In the genomic region with DNA sequence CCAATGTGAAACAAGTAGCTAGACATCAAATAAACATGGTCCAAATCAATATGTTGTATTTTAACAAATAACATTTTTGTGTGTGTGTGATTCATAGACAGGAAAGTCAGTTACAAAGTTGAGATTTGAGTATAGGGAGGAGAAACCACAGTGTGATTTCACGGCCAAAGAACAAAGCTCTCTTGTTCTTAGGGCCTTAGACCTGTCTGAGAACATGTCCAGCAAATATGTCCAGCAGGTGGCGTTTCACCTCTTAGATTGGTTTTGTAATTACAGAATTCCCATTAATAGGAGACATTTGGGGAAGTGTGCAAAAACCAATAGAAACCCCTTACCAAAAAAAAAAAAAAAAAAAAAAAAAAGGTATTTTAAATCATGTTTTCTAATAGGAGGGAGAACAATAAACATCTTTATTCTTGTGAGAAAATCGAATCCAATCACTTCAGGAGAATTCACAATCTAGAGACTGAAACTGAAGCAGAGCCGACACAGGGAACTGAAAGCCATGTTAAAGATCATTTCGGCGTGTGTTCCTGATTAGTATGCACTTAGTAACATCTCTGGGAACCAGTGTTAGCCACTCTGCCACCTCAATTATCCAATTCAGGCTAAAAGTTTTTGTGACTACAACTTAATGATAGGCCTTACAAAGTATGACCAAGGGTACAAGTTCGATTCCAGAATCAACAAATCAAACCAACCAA, we compare ENCODE assay signal across 9 mouse cellular contexts. TPM values are rescaled to one million over a fixed set of nuclear protein-coding genes. Genes with fewer than 3 reads are reported as not detected.
DNase-seq lines count a peak whose midpoint lies in the region; ATAC-seq and TF ChIP-seq lines count a peak whose summit lies in the region.
"Had no signal": no experiment of that assay in that cellular context is flagged by ENCODE, and none has a peak within 500 bp of the region (broad histone marks: within the 10 kb centered on the region; RNA-seq: fewer than 3 reads in every experiment).

No protein-coding gene starts in this region.

- peak; percentile 21 to 45 for DNase-seq in heart, adult 2 months
- DNase-seq in adrenal gland, adult 8-10 months, result peak; percentile 10
- peak; percentile 56 for DNase-seq in embryo, embryonic 11.5 days (ENCODE audit: low read depth, low spot score)
- peak; percentile 81 for DNase-seq in heart, postnatal 4 days
- DNase-seq in layer of hippocampus, postnatal 10 days (ENCODE audit: low spot score in 2 of 2), result peak; percentile 57 to 73
- DNase-seq in stomach, postnatal 0 days (ENCODE audit: low spot score), result peak; percentile 74

- H3K79me2 ChIP-seq in heart, adult 2 months (replicated peaks; ENCODE audit: control insufficient read depth, insufficient read depth, low read length), result no peaks in the 10 kb centered on the region

- no peak for TF ChIP-seq POLR2A in heart, adult 2 months (IDR thresholded peaks at IDR 0.05; ENCODE audit: insufficient read depth, low read depth, low read length)

- peak; percentile 79 for TF ChIP-seq CTCF in heart, adult 2 months (IDR thresholded peaks at IDR 0.05)
- peak; percentile 75 for TF ChIP-seq CTCF in stomach, postnatal 0 days (IDR thresholded peaks at IDR 0.05; ENCODE audit: low read depth)

- H3K4me2 ChIP-seq in heart, embryonic 11.5 days, result no peak overlapping the region
- H3K4me2 ChIP-seq in stomach, postnatal 0 days (replicated peaks; ENCODE audit: low read depth), result no peak overlapping the region

- no peak overlapping the region for H3K9ac ChIP-seq in heart, adult 2 months (ENCODE audit: low read depth, low read length)
- H3K9ac ChIP-seq in heart, embryonic 11.5 days (ENCODE audit: low read depth, low read length), result no peak overlapping the region
- H3K9ac ChIP-seq in stomach, postnatal 0 days (ENCODE audit: low read length), result no peak overlapping the region

- TF ChIP-seq EP300 in heart, adult 2 months (IDR thresholded peaks at IDR 0.05; ENCODE audit: insufficient read depth, low read depth, low read length), result no peak
- TF ChIP-seq EP300 in stomach, postnatal 0 days (optimal IDR thresholded peaks at IDR 0.05), result no peak

- H3K27ac ChIP-seq in heart, adult 2 months, result no peak overlapping the region
- no peak overlapping the region for H3K27ac ChIP-seq in heart, embryonic 11.5 days (ENCODE audit: low read depth, low read length)
- no peak overlapping the region for H3K27ac ChIP-seq in stomach, postnatal 0 days (replicated peaks)

- H3K9me3 ChIP-seq in heart, embryonic 11.5 days (replicated peaks; ENCODE audit: control insufficient read depth, low read length), result no peaks in the 10 kb centered on the region
- H3K9me3 ChIP-seq in stomach, postnatal 0 days (ENCODE audit: control insufficient read depth, low read length), result no peaks in the 10 kb centered on the region
- H3K9me3 ChIP-seq: G1E had no signal

- WGBS in heart, adult 2 months, result 58% methylated on average over 7 of the region's 7 CpGs
- 61% methylated on average over 7 of the region's 7 CpGs for WGBS in heart, embryonic 11.5 days (ENCODE audit: insufficient replicate concordance)
- WGBS in stomach, postnatal 0 days, result 64% methylated on average over 7 of the region's 7 CpGs

- no peak overlapping the region for H3K4me3 ChIP-seq in heart, adult 2 months
- no peak overlapping the region for H3K4me3 ChIP-seq in heart, embryonic 11.5 days (ENCODE audit: low read depth, low read length)
- H3K4me3 ChIP-seq in stomach, postnatal 0 days (ENCODE audit: low read depth, low read length), result no peak overlapping the region

- H3K36me3 ChIP-seq in heart, adult 2 months (ENCODE audit: control insufficient read depth, insufficient read depth, low read length), result no peaks in the 10 kb centered on the region
- H3K36me3 ChIP-seq in heart, embryonic 11.5 days (ENCODE audit: control insufficient read depth, insufficient read depth, low read length), result no peaks in the 10 kb centered on the region
- no peaks in the 10 kb centered on the region for H3K36me3 ChIP-seq in stomach, postnatal 0 days (ENCODE audit: control insufficient read depth, insufficient read depth, low read length)
- H3K36me3 ChIP-seq: G1E had no signal

- ATAC-seq in heart, embryonic 11.5 days (replicated peaks; ENCODE audit: insufficient number of reproducible peaks, low FRiP score, low TSS enrichment), result no peak
- peak; percentile 79 for ATAC-seq in megakaryocyte, adult 5-6 weeks (ENCODE audit: poor library complexity, severe bottlenecking)
- no peak for ATAC-seq in stomach, postnatal 0 days (ENCODE audit: low FRiP score, low TSS enrichment)

- intact Hi-C loops in heart, adult 2 months (cut with DNase I), result loop anchor here (1.0 to 10.0 kb wide), 4 partner anchors 275 to 1108 kb away; no protein-coding TSS in a partner anchor

- no peaks in the 10 kb centered on the region for H3K27me3 ChIP-seq in heart, adult 2 months (ENCODE audit: control insufficient read depth, insufficient read depth, low read length)
- H3K27me3 ChIP-seq in heart, embryonic 11.5 days (ENCODE audit: control insufficient read depth, insufficient read depth, low read length), result no peaks in the 10 kb centered on the region
- H3K27me3 ChIP-seq in stomach, postnatal 0 days (ENCODE audit: control insufficient read depth, insufficient read depth, low read length), result no peaks in the 10 kb centered on the region

- no peaks in the 10 kb centered on the region for H3K4me1 ChIP-seq in heart, adult 2 months (ENCODE audit: control insufficient read depth, insufficient read depth, low read length)
- H3K4me1 ChIP-seq in heart, embryonic 11.5 days (ENCODE audit: control insufficient read depth, insufficient read depth, low read length), result peaks cover 5% of the 10 kb centered on the region
- no peaks in the 10 kb centered on the region for H3K4me1 ChIP-seq in stomach, postnatal 0 days (replicated peaks; ENCODE audit: control insufficient read depth, insufficient read depth)

RNA-seq across cellular contexts. Expression of gene Vcan, which starts 37.1 kb away (rescaled TPM):
- 1 to 10 TPM; 7.3 to 9.1 TPM for total RNA-seq in heart, adult 2 months (2021)
- 7.8 and 11.0 TPM in 2 replicates for polyA plus RNA-seq in heart, adult 2 months (2012; rRNA removed)
- polyA plus RNA-seq in heart, embryonic 11.5 days (2014; fragmentation: Nextera tagmentation; extraction: Ambion mirVana), result 174 and 183 TPM in 2 replicates
- 1 to 10 TPM; 2.1 to 2.2 (median 2.1) TPM for total RNA-seq in adrenal gland, adult 8-10 months (2022)
- 10 to 100 TPM; 83.8 to 84.4 TPM for total RNA-seq in heart, postnatal 4 days (2021)
- 10 to 100 TPM; 37.3 to 38.7 TPM for total RNA-seq in layer of hippocampus, postnatal 10 days (2021)
- 41.6 and 48.9 TPM in 2 replicates for total RNA-seq in megakaryocyte, adult 5-6 weeks (2015)
- total RNA-seq in megakaryocyte, adult 5-6 weeks (2017), result 24.3 and 34.1 TPM in 2 replicates
- 7.6 and 10.0 TPM in 2 replicates for polyA plus RNA-seq in stomach, postnatal 0 days (2015; fragmentation: Nextera tagmentation; extraction: Ambion mirVana)
- polyA plus RNA-seq: G1E had no signal

Comparison
In these comparisons a context has a peak if more than half of its experiments do, and no peak if none do; other contexts are left out.
1. DNase-seq: peak in every context shown above with its lines; median percentile 81 in heart, postnatal 4 days; 74 in stomach, postnatal 0 days; 65 in layer of hippocampus, postnatal 10 days; 56 in embryo, embryonic 11.5 days; 33 in heart, adult 2 months; 10 in adrenal gland, adult 8-10 months.